Mouse (Mus musculus): ENCODE measurements around the gene Mdm4. TPM values are rescaled to one million over a fixed set of nuclear protein-coding genes. Genes with fewer than 3 reads are reported as not detected.

Mdm4 gene
- polyA plus RNA-seq, 1 experiment from 2014 or later: 12.7 TPM

DNA sequence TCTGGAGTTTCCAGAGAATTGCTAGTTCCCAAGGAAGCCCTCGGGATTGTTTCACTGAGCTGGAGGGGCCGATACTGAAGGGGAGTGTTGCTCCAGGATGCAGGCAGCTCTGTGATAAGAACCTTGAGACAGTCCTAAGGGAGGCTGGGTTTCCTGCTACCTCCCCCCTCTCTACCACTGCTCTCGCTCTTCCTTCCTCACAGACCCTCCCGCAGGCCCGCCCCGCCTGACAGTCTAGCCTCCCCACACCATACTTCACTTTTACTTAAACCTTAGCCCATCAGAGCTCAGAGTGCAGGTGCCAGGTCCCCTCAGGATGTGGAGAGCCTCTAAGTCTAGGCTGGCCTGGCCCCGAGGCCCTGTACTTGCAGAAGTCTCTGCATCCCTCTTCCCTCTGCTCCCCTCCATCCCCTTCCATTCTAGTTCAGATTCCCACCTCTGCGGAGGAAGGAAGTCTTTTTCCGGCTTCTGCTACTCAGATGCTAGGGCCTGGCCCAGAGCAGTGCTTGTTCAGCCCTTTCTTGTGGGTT is 43.0 kb upstream of the Mdm4 start:
- H3K4me2 ChIP-seq (ENCODE audit: low read depth, low read length): no peak overlapping the region
- no peak overlapping the region for H3K4me3 ChIP-seq (ENCODE audit: low read depth, low read length)
- ATAC-seq (ENCODE audit: low read depth): peak; percentile 67
- H3K36me3 ChIP-seq (ENCODE audit: control insufficient read depth, insufficient read depth): no peaks in the 10 kb centered on the region
- no peaks in the 10 kb centered on the region for H3K9me3 ChIP-seq (replicated peaks; ENCODE audit: control insufficient read depth, low read length)
- H3K27me3 ChIP-seq (ENCODE audit: control insufficient read depth, insufficient read depth, low read depth, low read length): no peaks in the 10 kb centered on the region
- peaks cover 5% of the 10 kb centered on the region for H3K4me1 ChIP-seq (ENCODE audit: control insufficient read depth, low read depth, low read length)
- no peak overlapping the region for H3K27ac ChIP-seq (ENCODE audit: low read length)
- no peak overlapping the region for H3K9ac ChIP-seq (ENCODE audit: low read depth, low read length)
- 19% methylated on average over 9 of the region's 9 CpGs for WGBS (ENCODE audit: insufficient replicate concordance)

DNA sequence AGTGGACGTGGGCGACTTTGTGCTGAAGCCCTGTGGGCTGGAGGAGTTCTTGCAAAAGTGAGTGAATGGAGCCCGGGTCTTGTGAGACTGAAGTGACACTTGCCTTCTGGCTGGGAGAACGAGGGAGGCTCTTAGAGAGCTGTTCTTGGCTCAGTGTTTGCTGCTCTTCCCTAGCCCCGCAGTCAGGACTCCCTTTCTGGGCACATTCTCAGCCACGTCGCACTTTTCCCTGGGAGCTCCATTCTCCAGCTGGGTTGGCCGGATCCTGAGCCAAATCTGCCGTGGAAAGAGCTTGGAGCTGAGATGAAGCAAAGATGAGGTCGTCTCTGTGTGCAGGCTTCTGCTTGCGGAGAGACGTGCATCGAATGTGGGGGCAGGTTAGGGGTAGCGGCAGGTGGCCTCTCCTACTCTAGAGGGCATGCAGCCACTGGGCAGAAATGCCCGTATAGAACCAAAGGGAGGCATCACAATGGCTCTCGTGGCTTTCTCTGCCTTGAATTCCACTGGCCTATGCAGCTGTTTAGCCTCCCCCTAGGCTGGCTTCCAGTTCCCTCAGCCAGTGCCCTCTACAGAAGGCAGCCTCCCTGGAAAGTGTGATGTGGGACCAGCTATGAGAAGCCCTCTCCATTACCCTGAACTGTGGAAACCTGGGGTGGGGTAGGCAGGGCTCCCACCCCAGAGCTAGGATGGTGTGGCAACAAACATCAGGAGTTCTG is 41.5 kb upstream of the Mdm4 start:
- no peak for ATAC-seq (ENCODE audit: low read depth)
- Histone ChIP-seq H3K27me3 (ENCODE audit: control insufficient read depth, insufficient read depth, low read depth, low read length) (no peaks in the 10 kb centered on the region), H3K36me3 (ENCODE audit: control insufficient read depth, insufficient read depth) (no peaks in the 10 kb centered on the region), H3K27ac (ENCODE audit: low read length) (no peak overlapping the region), H3K9me3 (replicated peaks; ENCODE audit: control insufficient read depth, low read length) (no peaks in the 10 kb centered on the region), H3K9ac (ENCODE audit: low read depth, low read length) (no peak overlapping the region), H3K4me3 (ENCODE audit: low read depth, low read length) (no peak overlapping the region), H3K4me2 (ENCODE audit: low read depth, low read length) (no peak overlapping the region), H3K4me1 (ENCODE audit: control insufficient read depth, low read depth, low read length) (peaks cover 2% of the 10 kb centered on the region)
- 57% methylated on average over 16 of the region's 16 CpGs for WGBS (ENCODE audit: insufficient replicate concordance)

DNA sequence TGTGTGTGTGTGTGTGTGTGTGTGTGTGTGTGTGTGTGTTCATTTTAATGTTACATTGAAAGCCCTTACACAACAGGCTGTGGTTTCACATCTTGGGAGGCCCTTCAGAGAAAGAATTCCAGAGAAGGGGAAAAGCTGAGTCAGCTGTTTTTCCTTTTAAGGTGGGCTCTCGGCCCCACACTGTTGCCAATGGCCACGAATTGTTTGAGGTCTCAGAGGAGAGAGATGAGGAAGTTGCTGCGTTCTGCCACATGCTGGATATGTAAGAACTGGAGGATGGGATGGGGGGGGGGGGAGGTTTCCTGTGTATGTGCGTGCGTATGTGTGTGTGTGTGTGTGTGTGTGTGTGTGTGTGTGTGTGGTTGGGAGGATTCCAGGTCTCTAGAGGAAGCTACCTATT is 39.8 kb upstream of the Mdm4 start:
- Histone ChIP-seq H3K4me3 (ENCODE audit: low read depth, low read length) (no peak overlapping the region), H3K27me3 (ENCODE audit: control insufficient read depth, insufficient read depth, low read depth, low read length) (no peaks in the 10 kb centered on the region), H3K4me1 (ENCODE audit: control insufficient read depth, low read depth, low read length) (no peaks in the 10 kb centered on the region), H3K4me2 (ENCODE audit: low read depth, low read length) (no peak overlapping the region), H3K9ac (ENCODE audit: low read depth, low read length) (no peak overlapping the region), H3K9me3 (replicated peaks; ENCODE audit: control insufficient read depth, low read length) (no peaks in the 10 kb centered on the region), H3K36me3 (ENCODE audit: control insufficient read depth, insufficient read depth) (no peaks in the 10 kb centered on the region), H3K27ac (ENCODE audit: low read length) (no peak overlapping the region)
- 25% methylated on average over 5 of the region's 5 CpGs for WGBS (ENCODE audit: insufficient replicate concordance)
- ATAC-seq (ENCODE audit: low read depth): no peak

DNA sequence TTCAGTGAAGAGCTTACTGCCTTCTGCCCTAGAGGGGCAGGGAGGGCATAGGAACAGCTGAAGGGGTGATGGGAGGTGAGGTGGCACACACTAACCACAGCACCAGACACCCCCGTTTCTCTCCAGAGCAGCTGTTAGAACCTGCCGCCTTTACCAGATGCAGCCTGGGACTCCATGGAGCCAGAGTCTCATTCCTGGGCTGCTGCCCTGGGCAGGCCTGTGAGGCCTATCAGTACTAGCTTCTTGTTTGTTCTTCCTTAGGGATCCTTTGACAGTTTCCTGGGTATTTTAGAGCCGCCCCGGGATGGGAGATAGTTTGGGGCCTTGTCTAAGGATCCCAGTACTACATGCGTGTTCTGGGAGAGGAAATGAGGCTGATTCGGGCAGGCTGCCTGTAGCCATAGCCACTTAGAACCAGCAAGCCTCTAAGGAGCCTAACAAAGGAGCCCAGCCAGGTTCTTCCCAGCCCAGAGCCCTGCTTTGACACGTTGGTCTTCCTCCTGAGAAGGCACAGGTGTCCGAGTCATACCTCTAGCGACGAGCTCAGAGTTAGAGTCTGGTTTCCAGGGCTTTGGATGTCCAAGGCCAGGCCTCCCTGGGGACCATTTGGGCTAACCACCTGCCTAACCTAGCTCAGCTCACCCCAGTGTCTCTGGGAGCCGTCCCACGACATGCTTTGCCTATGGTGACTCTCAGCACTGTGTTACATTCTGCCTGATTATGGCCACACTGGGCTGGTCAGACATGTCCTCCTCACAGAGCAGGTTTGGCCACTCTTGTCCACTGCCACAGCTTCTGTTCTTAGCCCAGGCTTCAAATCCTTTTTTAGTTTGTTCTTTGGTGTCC is 39.1 kb upstream of the Mdm4 start:
- H3K4me1 ChIP-seq (ENCODE audit: control insufficient read depth, low read depth, low read length): no peaks in the 10 kb centered on the region

GRCm38 (mm10) chr1:133068669-133069274 is 38.4 kb upstream of the Mdm4 start:
- H3K4me3 ChIP-seq (ENCODE audit: low read depth, low read length): no peak overlapping the region
- no peaks in the 10 kb centered on the region for H3K4me1 ChIP-seq (ENCODE audit: control insufficient read depth, low read depth, low read length)
- no peaks in the 10 kb centered on the region for H3K9me3 ChIP-seq (replicated peaks; ENCODE audit: control insufficient read depth, low read length)
- no peaks in the 10 kb centered on the region for H3K27me3 ChIP-seq (ENCODE audit: control insufficient read depth, insufficient read depth, low read depth, low read length)
- WGBS (ENCODE audit: insufficient replicate concordance): 83% methylated on average over 15 of the region's 15 CpGs
- H3K4me2 ChIP-seq (ENCODE audit: low read depth, low read length): no peak overlapping the region
- no peak overlapping the region for H3K9ac ChIP-seq (ENCODE audit: low read depth, low read length)
- ATAC-seq (ENCODE audit: low read depth): no peak
- no peaks in the 10 kb centered on the region for H3K36me3 ChIP-seq (ENCODE audit: control insufficient read depth, insufficient read depth)
- H3K27ac ChIP-seq (ENCODE audit: low read length): no peak overlapping the region

More for the DNA sequence above, 39.1 kb upstream of the Mdm4 start:
- 0 out of 2 replicates have a peak, but pooled peaks have one; percentile 12 for ATAC-seq (ENCODE audit: low read depth)
- no peaks in the 10 kb centered on the region for H3K27me3 ChIP-seq (ENCODE audit: control insufficient read depth, insufficient read depth, low read depth, low read length)
- H3K9me3 ChIP-seq (replicated peaks; ENCODE audit: control insufficient read depth, low read length): no peaks in the 10 kb centered on the region
- H3K4me3 ChIP-seq (ENCODE audit: low read depth, low read length): no peak overlapping the region
- H3K9ac ChIP-seq (ENCODE audit: low read depth, low read length): no peak overlapping the region
- H3K4me2 ChIP-seq (ENCODE audit: low read depth, low read length): no peak overlapping the region
- no peaks in the 10 kb centered on the region for H3K36me3 ChIP-seq (ENCODE audit: control insufficient read depth, insufficient read depth)
- 54% methylated on average over 12 of the region's 12 CpGs for WGBS (ENCODE audit: insufficient replicate concordance)
- H3K27ac ChIP-seq (ENCODE audit: low read length): no peak overlapping the region

DNA sequence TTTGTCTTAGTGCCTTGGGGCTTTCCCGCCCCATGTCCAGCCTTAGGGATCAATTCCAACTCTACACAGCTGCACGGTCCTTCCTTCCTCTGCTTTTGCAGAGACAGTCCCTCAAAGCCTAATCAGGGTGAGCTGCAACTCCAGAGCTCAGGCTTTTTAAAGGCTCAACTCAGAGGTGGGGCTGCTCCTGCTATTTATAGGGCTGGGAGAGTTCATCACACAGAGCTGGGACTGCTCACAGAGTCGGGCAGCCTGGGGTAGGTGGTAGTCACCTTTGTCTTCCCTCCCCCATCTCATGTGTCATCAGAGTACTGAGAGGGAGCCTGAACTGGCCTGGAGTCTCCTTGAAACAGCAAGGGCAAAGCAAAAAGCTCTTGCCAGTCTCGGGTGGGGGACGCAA is 37.9 kb upstream of the Mdm4 start:
- 55% methylated on average over 5 of the region's 5 CpGs for WGBS (ENCODE audit: insufficient replicate concordance)
- Histone ChIP-seq H3K9ac (ENCODE audit: low read depth, low read length) (no peak overlapping the region), H3K27me3 (ENCODE audit: control insufficient read depth, insufficient read depth, low read depth, low read length) (no peaks in the 10 kb centered on the region), H3K4me1 (ENCODE audit: control insufficient read depth, low read depth, low read length) (no peaks in the 10 kb centered on the region), H3K27ac (ENCODE audit: low read length) (no peak overlapping the region), H3K4me3 (ENCODE audit: low read depth, low read length) (no peak overlapping the region), H3K36me3 (ENCODE audit: control insufficient read depth, insufficient read depth) (no peaks in the 10 kb centered on the region), H3K9me3 (replicated peaks; ENCODE audit: control insufficient read depth, low read length) (no peaks in the 10 kb centered on the region), H3K4me2 (ENCODE audit: low read depth, low read length) (no peak overlapping the region)
- no peak for ATAC-seq (ENCODE audit: low read depth)

DNA sequence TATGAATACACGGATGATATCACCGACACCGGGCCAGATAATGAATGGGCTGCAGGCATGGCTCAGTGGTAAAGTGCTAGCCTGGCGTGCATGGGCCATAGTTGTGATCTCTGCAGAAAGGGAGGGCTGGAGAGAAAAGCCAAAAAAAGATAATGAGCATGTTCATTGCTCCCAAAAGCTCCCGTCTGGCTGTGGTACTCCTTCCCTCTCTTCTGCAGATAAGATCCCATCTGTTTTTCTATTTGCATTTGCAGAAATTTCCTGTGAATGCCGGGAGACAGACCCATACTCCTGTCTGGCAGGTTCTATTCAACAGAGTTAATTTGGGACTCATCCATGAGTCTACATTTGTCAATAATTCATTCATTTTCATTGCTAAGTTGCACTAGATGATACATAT is 32.8 kb upstream of the Mdm4 start:
- Histone ChIP-seq H3K4me3 (ENCODE audit: low read depth, low read length) (no peak overlapping the region), H3K4me1 (ENCODE audit: control insufficient read depth, low read depth, low read length) (no peaks in the 10 kb centered on the region), H3K27me3 (ENCODE audit: control insufficient read depth, insufficient read depth, low read depth, low read length) (no peaks in the 10 kb centered on the region), H3K36me3 (ENCODE audit: control insufficient read depth, insufficient read depth) (no peaks in the 10 kb centered on the region), H3K27ac (ENCODE audit: low read length) (no peak overlapping the region), H3K9ac (ENCODE audit: low read depth, low read length) (no peak overlapping the region), H3K4me2 (ENCODE audit: low read depth, low read length) (no peak overlapping the region), H3K9me3 (replicated peaks; ENCODE audit: control insufficient read depth, low read length) (no peaks in the 10 kb centered on the region)
- WGBS (ENCODE audit: insufficient replicate concordance): 66% methylated on average over 6 of the region's 6 CpGs
- no peak for ATAC-seq (ENCODE audit: low read depth)

- Histone ChIP-seq H3K27ac (ENCODE audit: low read length) (peak overlapping the region; percentile 38), H3K9me3 (replicated peaks; ENCODE audit: control insufficient read depth, low read length) (no peaks in the 10 kb centered on the region), H3K4me1 (ENCODE audit: control insufficient read depth, low read depth, low read length) (peaks cover 3% of the 10 kb centered on the region; the same call in 1 of the 2 replicates), H3K9ac (ENCODE audit: low read depth, low read length) (no peak overlapping the region), H3K4me3 (ENCODE audit: low read depth, low read length) (no peak overlapping the region), H3K36me3 (ENCODE audit: control insufficient read depth, insufficient read depth) (no peaks in the 10 kb centered on the region), H3K27me3 (ENCODE audit: control insufficient read depth, insufficient read depth, low read depth, low read length) (no peaks in the 10 kb centered on the region), H3K4me2 (ENCODE audit: low read depth, low read length) (no peak overlapping the region)
- no peak for ATAC-seq (ENCODE audit: low read depth)
- WGBS (ENCODE audit: insufficient replicate concordance): 39% methylated on average over 4 of the region's 4 CpGs
These were observed 30.3 kb upstream of the Mdm4 start for GRCm38 (mm10) chr1:133060681-133061080.
